Comparison of ENCODE assay signal across 7 mouse cellular contexts in the genomic region with DNA sequence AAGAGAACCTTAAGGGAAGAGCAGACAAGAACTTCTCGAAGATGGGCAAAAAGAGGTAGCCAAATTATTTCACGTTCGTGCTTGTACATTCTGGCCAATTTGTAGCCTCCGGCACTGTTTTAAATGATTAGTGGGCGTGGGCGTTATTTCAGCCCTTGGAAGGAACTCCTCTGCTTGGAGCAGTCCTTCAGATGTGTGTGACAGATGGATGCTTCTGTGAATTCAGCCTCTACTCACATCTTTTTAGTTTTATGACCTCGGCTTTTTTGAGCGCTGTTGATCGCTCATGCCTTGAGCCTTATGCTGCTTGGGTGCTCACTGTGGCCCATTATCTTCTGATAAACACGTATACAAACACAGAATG. TPM values are rescaled to one million over a fixed set of nuclear protein-coding genes. Genes with fewer than 3 reads are reported as not detected.
DNase-seq lines count a peak whose midpoint lies in the region; ATAC-seq and TF ChIP-seq lines count a peak whose summit lies in the region.

No protein-coding gene starts in this region.

- H3K9me3 ChIP-seq in lung, embryonic 14.5 days (ENCODE audit: low read depth, low read length), result no peaks in the 10 kb centered on the region
- no peaks in the 10 kb centered on the region for H3K9me3 ChIP-seq in limb, embryonic 13.5 days

- H3K27ac ChIP-seq in lung, embryonic 14.5 days (ENCODE audit: low read depth), result no peak overlapping the region
- H3K27ac ChIP-seq in embryonic fibroblast, embryonic 13.5 days (ENCODE audit: insufficient read depth, low read length), result no peak overlapping the region
- no peak overlapping the region for H3K27ac ChIP-seq in limb, embryonic 13.5 days
- H3K27ac ChIP-seq in small intestine, adult 2 months (ENCODE audit: insufficient read depth, low read depth, low read length), result no peak overlapping the region

- no peak for TF ChIP-seq CTCF in lung, embryonic 14.5 days (IDR thresholded peaks at IDR 0.05; ENCODE audit: low read depth)
- no peak for TF ChIP-seq CTCF in embryonic fibroblast, embryonic 13.5 days (IDR thresholded peaks at IDR 0.05; ENCODE audit: borderline replicate concordance, insufficient read depth, low read length)
- no peak for TF ChIP-seq CTCF in small intestine, adult 2 months (IDR thresholded peaks at IDR 0.05; ENCODE audit: extremely low read depth, insufficient read length, insufficient replicate concordance, low read depth, low read length)

- no peaks in the 10 kb centered on the region for H3K4me1 ChIP-seq in lung, embryonic 14.5 days (ENCODE audit: insufficient read depth)
- no peaks in the 10 kb centered on the region for H3K4me1 ChIP-seq in embryonic fibroblast, embryonic 13.5 days (ENCODE audit: control insufficient read depth, insufficient read depth, low read length)
- 0 out of 2 replicates have a peak, but pooled peaks cover 4% of the 10 kb centered on the region for H3K4me1 ChIP-seq in limb, embryonic 13.5 days
- H3K4me1 ChIP-seq in small intestine, adult 2 months (ENCODE audit: control insufficient read depth, insufficient read depth, insufficient read length, low read length), result peaks cover 8% of the 10 kb centered on the region

- ATAC-seq in lung, embryonic 14.5 days (ENCODE audit: insufficient read depth), result peak; percentile 4; the same call in 1 of the 2 replicates
- 0 out of 2 replicates have a peak, but pooled peaks have one; percentile 5 for ATAC-seq in limb, embryonic 13.5 days (ENCODE audit: low FRiP score, low read depth)

- peak overlapping the region; percentile 52 for H3K4me3 ChIP-seq in lung, embryonic 14.5 days (ENCODE audit: low read depth, low read length)
- peak overlapping the region; percentile 77 for H3K4me3 ChIP-seq in embryonic fibroblast, embryonic 13.5 days (ENCODE audit: insufficient read depth, low read length)
- peak overlapping the region; percentile 51 for H3K4me3 ChIP-seq in limb, embryonic 13.5 days
- H3K4me3 ChIP-seq in small intestine, adult 2 months (ENCODE audit: low read depth, low read length), result peak overlapping the region; percentile 61

- peak overlapping the region; percentile 48; the same call in 1 of the 2 replicates for H3K9ac ChIP-seq in lung, embryonic 14.5 days
- peak overlapping the region; percentile 72 for H3K9ac ChIP-seq in limb, embryonic 13.5 days

- no peaks in the 10 kb centered on the region for H3K27me3 ChIP-seq in lung, embryonic 14.5 days (ENCODE audit: insufficient read depth, low read length)
- 0 out of 2 replicates have a peak, but pooled peaks cover 7% of the 10 kb centered on the region for H3K27me3 ChIP-seq in limb, embryonic 13.5 days
- no peaks in the 10 kb centered on the region for H3K27me3 ChIP-seq in small intestine, adult 2 months (ENCODE audit: control insufficient read depth, insufficient read depth, low read length)

- no peaks in the 10 kb centered on the region for H3K36me3 ChIP-seq in lung, embryonic 14.5 days (ENCODE audit: insufficient read depth)
- H3K36me3 ChIP-seq in limb, embryonic 13.5 days, result no peaks in the 10 kb centered on the region
- no peaks in the 10 kb centered on the region for H3K36me3 ChIP-seq in small intestine, adult 2 months (ENCODE audit: control insufficient read depth, insufficient read depth, low read length)

- peak; percentile 23 for DNase-seq in lung, embryonic 14.5 days
- no peak for DNase-seq in lung, postnatal 10 days
- no peak for DNase-seq in right cerebral cortex, adult 18-20 months
- DNase-seq in urinary bladder, postnatal 14 days (ENCODE audit: low spot score), result no peak

- no peak for TF ChIP-seq POLR2A in embryonic fibroblast, embryonic 13.5 days (IDR thresholded peaks at IDR 0.05; ENCODE audit: low read depth, low read length)
- TF ChIP-seq POLR2A in small intestine, adult 2 months (IDR thresholded peaks at IDR 0.05; ENCODE audit: low read depth, low read length), result no peak

- peak overlapping the region; percentile 98 for H3K4me2 ChIP-seq in lung, embryonic 14.5 days
- H3K4me2 ChIP-seq in limb, embryonic 13.5 days (replicated peaks), result peak overlapping the region; percentile 86

- 30% methylated on average over 10 of the region's 10 CpGs for WGBS in lung, embryonic 14.5 days
- WGBS in limb, embryonic 13.5 days, result 21% methylated on average over 10 of the region's 10 CpGs
- WGBS in small intestine, adult 2 months, result 32% methylated on average over 10 of the region's 10 CpGs

RNA-seq across cellular contexts. Expression of gene Abcb1b, which starts 0.8 kb away (rescaled TPM):
- 1.2 and 1.7 TPM in 2 replicates for polyA plus RNA-seq in lung, embryonic 14.5 days (2014; fragmentation: Nextera tagmentation; extraction: Ambion mirVana)
- 13.3 and 19.6 TPM in 2 replicates for polyA plus RNA-seq in embryonic fibroblast, embryonic 13.5 days (2011; ENCODE audit: insufficient read length, low read depth, missing spikeins)
- polyA plus RNA-seq in limb, embryonic 13.5 days (2015; fragmentation: Nextera tagmentation; extraction: Ambion mirVana), result 1.6 and 2.5 TPM in 2 replicates
- polyA plus RNA-seq in small intestine, adult 2 months (2012; rRNA removed), result 0.27 and 0.37 TPM in 2 replicates
